Mouse (Mus musculus): ENCODE measurements at regions not wholly inside any gene's neighbourhood (a gene's known extent, or its start where the extent isn't known, plus 50 kb on each side); places are given as distances from the start of the nearest gene placed in this dataset.

DNA sequence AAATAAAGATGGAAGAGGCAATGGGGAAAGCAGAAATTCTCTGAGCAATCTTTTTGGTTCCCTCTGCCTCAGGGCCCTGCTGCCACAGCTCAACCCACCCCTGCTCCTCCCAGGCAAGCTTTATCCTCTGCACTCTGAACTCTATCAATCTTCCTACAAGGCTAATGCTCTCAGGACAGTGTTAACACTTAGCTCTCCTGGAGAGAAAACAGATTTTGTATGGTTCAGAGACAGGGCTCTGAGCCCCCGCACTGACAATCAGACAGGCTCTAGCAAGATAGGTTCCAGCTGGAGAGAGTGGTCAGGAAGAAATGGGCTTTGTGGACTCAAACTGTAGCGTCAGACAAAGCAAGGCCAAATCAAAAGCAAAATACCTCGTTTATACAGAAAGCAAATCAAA is 383.5 kb upstream of the Tnp1 start:
- TF ChIP-seq E2F4 (IDR thresholded peaks at IDR 0.05; ENCODE audit: borderline replicate concordance, low read depth, low read length) (no peak), NRF1 (IDR thresholded peaks at IDR 0.05; ENCODE audit: insufficient read depth, low read depth, low read length, poor library complexity, severe bottlenecking) (no peak), ZNF384 (IDR thresholded peaks at IDR 0.05; ENCODE audit: low read depth, low read length) (no peak), TAL1 (IDR thresholded peaks at IDR 0.05; ENCODE audit: low read length) (no peak), MAZ (IDR thresholded peaks at IDR 0.05; ENCODE audit: low read depth, low read length) (no peak), UBTF (IDR thresholded peaks at IDR 0.05; ENCODE audit: borderline replicate concordance, insufficient read depth, low read depth, low read length) (no peak), NELFE (IDR thresholded peaks at IDR 0.05; ENCODE audit: low read depth, low read length) (no peak), RCOR1 (IDR thresholded peaks at IDR 0.05; ENCODE audit: low read depth, low read length) (no peak)
- H3K9me3 ChIP-seq (replicated peaks; ENCODE audit: insufficient read depth, low read length), result no peaks in the 10 kb centered on the region

DNA sequence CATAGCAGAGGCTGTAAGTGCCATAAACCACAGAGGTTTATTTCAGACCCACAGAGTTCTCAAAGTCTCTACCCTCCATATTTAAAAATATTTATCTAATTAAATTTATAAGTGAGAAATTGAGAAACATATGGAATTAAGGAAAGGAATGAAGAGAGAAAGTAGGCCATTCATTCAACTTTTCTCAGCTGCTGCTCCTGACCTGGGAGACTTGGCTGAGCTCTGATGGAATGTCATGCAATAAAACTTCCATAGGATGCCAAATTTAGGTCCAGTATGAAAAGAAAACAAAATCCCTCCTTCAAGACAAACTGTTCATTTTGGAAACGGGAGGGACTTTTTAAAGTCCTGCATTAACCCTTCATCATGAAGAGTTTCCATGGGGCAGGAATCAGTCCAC is 379.3 kb upstream of the Tnp1 start:
- DNase-seq (ENCODE audit: low read depth, low spot score), result no peak

More for the DNA sequence above, 383.5 kb upstream of the Tnp1 start:
- Histone ChIP-seq H3K9ac (ENCODE audit: control insufficient read depth, low read depth, low read length, poor library complexity, severe bottlenecking) (no peak overlapping the region), H3K27me3 (ENCODE audit: control insufficient read depth in 1 of 2, insufficient read depth in 2 of 2, low read length in 2 of 2) (no peaks in the 10 kb centered on the region), H3K27ac (ENCODE audit: control insufficient read depth, low read depth, low read length) (no peak overlapping the region), H3K4me1 (ENCODE audit: control insufficient read depth in 1 of 2, insufficient read depth in 2 of 2, low read length in 2 of 2) (no peaks in the 10 kb centered on the region), H3K79me2 (ENCODE audit: control insufficient read depth, insufficient read depth, low read length, poor library complexity) (no peaks in the 10 kb centered on the region), H3K36me3 (ENCODE audit: control insufficient read depth in 1 of 2, insufficient read depth in 2 of 2, low read length in 2 of 2) (no peaks in the 10 kb centered on the region), H3K4me3 (ENCODE audit: control insufficient read depth in 1 of 2, insufficient read depth in 1 of 2, low read depth in 2 of 2, low read length in 2 of 2) (no peak overlapping the region)
- no peak for DNase-seq (ENCODE audit: low read depth, low spot score)

DNA sequence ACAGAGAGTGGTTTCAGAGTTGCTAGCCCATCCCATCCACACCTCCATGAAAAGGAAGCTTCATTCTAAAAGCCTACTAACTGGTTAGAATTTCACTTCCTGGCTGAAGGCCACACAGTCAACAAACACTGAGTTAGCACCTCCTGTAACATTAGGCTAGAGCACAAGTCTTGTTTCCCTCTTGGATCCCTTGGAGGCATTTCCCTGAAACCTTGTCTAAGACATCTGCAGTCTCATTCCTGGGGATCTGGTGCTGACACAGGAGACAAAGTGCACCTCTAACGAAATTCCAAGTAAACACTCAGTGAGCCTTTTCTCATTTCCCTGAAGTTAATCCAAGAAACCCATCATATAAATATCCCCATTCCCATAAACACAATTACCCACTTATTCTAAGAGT is 378.8 kb upstream of the Tnp1 start:
- Histone ChIP-seq H3K9ac (ENCODE audit: control insufficient read depth, low read depth, low read length, poor library complexity, severe bottlenecking) (no peak overlapping the region), H3K79me2 (ENCODE audit: control insufficient read depth, insufficient read depth, low read length, poor library complexity) (no peaks in the 10 kb centered on the region), H3K9me3 (replicated peaks; ENCODE audit: insufficient read depth, low read length) (no peaks in the 10 kb centered on the region; the same call in 1 of the 2 replicates), H3K4me3 (ENCODE audit: control insufficient read depth in 1 of 2, insufficient read depth in 1 of 2, low read depth in 2 of 2, low read length in 2 of 2) (no peak overlapping the region), H3K36me3 (ENCODE audit: control insufficient read depth in 1 of 2, insufficient read depth in 2 of 2, low read length in 2 of 2) (no peaks in the 10 kb centered on the region), H3K27ac (ENCODE audit: control insufficient read depth, low read depth, low read length) (no peak overlapping the region), H3K27me3 (ENCODE audit: control insufficient read depth in 1 of 2, insufficient read depth in 2 of 2, low read length in 2 of 2) (no peaks in the 10 kb centered on the region), H3K4me1 (ENCODE audit: control insufficient read depth in 1 of 2, insufficient read depth in 2 of 2, low read length in 2 of 2) (no peaks in the 10 kb centered on the region)
- TF ChIP-seq MYB (IDR thresholded peaks at IDR 0.05; ENCODE audit: low read depth, low read length) (no peak), POLR2A (IDR thresholded peaks at IDR 0.05; ENCODE audit: control insufficient read depth in 1 of 2, insufficient read depth in 1 of 2, low read depth in 1 of 2, low read length in 2 of 2, poor library complexity in 1 of 2) (no peak), TBP (IDR thresholded peaks at IDR 0.05; ENCODE audit: low read depth, low read length) (no peak)
- DNase-seq (ENCODE audit: low read depth, low spot score), result no peak

More for the DNA sequence above, 379.3 kb upstream of the Tnp1 start:
- no peak overlapping the region for H3K4me3 ChIP-seq (ENCODE audit: control insufficient read depth in 1 of 2, insufficient read depth in 1 of 2, low read depth in 2 of 2, low read length in 2 of 2)
- H3K4me1 ChIP-seq (ENCODE audit: control insufficient read depth in 1 of 2, insufficient read depth in 2 of 2, low read length in 2 of 2), result no peaks in the 10 kb centered on the region
- TF ChIP-seq ZKSCAN1 (IDR thresholded peaks at IDR 0.05; ENCODE audit: low read depth, low read length) (no peak), RAD21 (IDR thresholded peaks at IDR 0.05; ENCODE audit: low read depth, low read length) (no peak), BHLHE40 (IDR thresholded peaks at IDR 0.05; ENCODE audit: borderline replicate concordance, low read depth, low read length) (no peak), USF1 (IDR thresholded peaks at IDR 0.05; ENCODE audit: low read depth, low read length) (no peak), MXI1 (IDR thresholded peaks at IDR 0.05; ENCODE audit: low read depth, low read length) (no peak), CHD1 (IDR thresholded peaks at IDR 0.05; ENCODE audit: low read depth, low read length) (no peak), UBTF (IDR thresholded peaks at IDR 0.05; ENCODE audit: borderline replicate concordance, insufficient read depth, low read depth, low read length) (no peak), GABPA (IDR thresholded peaks at IDR 0.05; ENCODE audit: low read depth, low read length) (no peak), GATA1 (IDR thresholded peaks at IDR 0.05; ENCODE audit: low read depth, low read length) (no peak), NELFE (IDR thresholded peaks at IDR 0.05; ENCODE audit: low read depth, low read length) (no peak), TCF12 (IDR thresholded peaks at IDR 0.05; ENCODE audit: low read depth, low read length) (no peak), MYB (IDR thresholded peaks at IDR 0.05; ENCODE audit: low read depth, low read length) (no peak), MEF2A (IDR thresholded peaks at IDR 0.05; ENCODE audit: extremely low read depth, insufficient replicate concordance, low read depth, low read length, poor library complexity, severe bottlenecking) (no peak), POLR2AphosphoS2 (IDR thresholded peaks at IDR 0.05; ENCODE audit: low read length) (no peak), RCOR1 (IDR thresholded peaks at IDR 0.05; ENCODE audit: low read depth, low read length) (no peak)
- no peak overlapping the region for H3K27ac ChIP-seq (ENCODE audit: control insufficient read depth, low read depth, low read length)
- no peaks in the 10 kb centered on the region for H3K79me2 ChIP-seq (ENCODE audit: control insufficient read depth, insufficient read depth, low read length, poor library complexity)
- H3K36me3 ChIP-seq (ENCODE audit: control insufficient read depth in 1 of 2, insufficient read depth in 2 of 2, low read length in 2 of 2), result no peaks in the 10 kb centered on the region
- no peaks in the 10 kb centered on the region for H3K27me3 ChIP-seq (ENCODE audit: control insufficient read depth in 1 of 2, insufficient read depth in 2 of 2, low read length in 2 of 2)
- H3K9me3 ChIP-seq (replicated peaks; ENCODE audit: insufficient read depth, low read length), result no peaks in the 10 kb centered on the region; the same call in 1 of the 2 replicates
- no peak overlapping the region for H3K9ac ChIP-seq (ENCODE audit: control insufficient read depth, low read depth, low read length, poor library complexity, severe bottlenecking)
